Mouse (Mus musculus) heart, adult 2 months (tissue): ENCODE measurements around the gene Pi4k2b. TPM values are rescaled to one million over a fixed set of nuclear protein-coding genes. Genes with fewer than 3 reads are reported as not detected.
"Not testable (repeated sequence)": the region's sequence is repeated elsewhere in the genome, so short reads cannot be mapped to it uniquely, and the experiment has no call there.

Experiments used
- DNase-seq, 2 experiments: peaks; one replicate each; pipeline ENCODE4 v3.0.0; 2021
- H3K27ac ChIP-seq: fragments of 200-600 bp; 2 replicates; pipeline ENCODE4 v1.8.1; 2022
- H3K27me3 ChIP-seq: fragments of 200-500 bp; 2 replicates; pipeline ENCODE4 v1.6.1; 2012; ENCODE audit warnings: mild to moderate bottlenecking, low read length, inconsistent platforms, mixed read lengths; ENCODE audit not compliant: control insufficient read depth, insufficient read depth
- H3K36me3 ChIP-seq: fragments of 200-500 bp; 2 replicates; pipeline ENCODE4 v1.6.1; 2012; ENCODE audit warnings: low read length, inconsistent platforms; ENCODE audit not compliant: control insufficient read depth, insufficient read depth
- H3K4me1 ChIP-seq: fragments of 200-500 bp; 2 replicates; pipeline ENCODE4 v1.6.1; 2011; ENCODE audit warnings: low read length; ENCODE audit not compliant: control insufficient read depth, insufficient read depth
- H3K4me3 ChIP-seq: fragments of 200-600 bp; 2 replicates; pipeline ENCODE4 v1.8.1; 2022
- H3K79me2 ChIP-seq: fragments of 200-500 bp; replicated peaks from 2 replicates; pipeline ENCODE4 v1.6.1; 2012; ENCODE audit warnings: mild to moderate bottlenecking, inconsistent platforms, low read length, moderate library complexity, mixed read lengths; ENCODE audit not compliant: control insufficient read depth, insufficient read depth
- H3K9ac ChIP-seq: fragments of 200-500 bp; 2 replicates; pipeline ENCODE4 v1.6.1; 2012; ENCODE audit warnings: low read depth, mild to moderate bottlenecking, control low read depth, inconsistent platforms, low read length, mixed read lengths
- CTCF ChIP-seq: fragments of 200-600 bp; IDR thresholded peaks from 2 replicates; pipeline ENCODE4 v1.8.1; 2022; ENCODE audit warnings: antibody characterized with exemption, mild to moderate bottlenecking, moderate library complexity
- EP300 ChIP-seq: fragments of 200-500 bp; IDR thresholded peaks from 2 replicates; pipeline ENCODE4 v1.6.1; 2011; ENCODE audit warnings: low read depth, low read length, control low read depth; ENCODE audit not compliant: insufficient read depth
- POLR2A ChIP-seq: fragments of 200-500 bp; IDR thresholded peaks from 2 replicates; pipeline ENCODE4 v1.6.1; 2011; ENCODE audit warnings: mild to moderate bottlenecking, low read depth, low read length, control low read depth; ENCODE audit not compliant: insufficient read depth
- WGBS: fragments of 180-500 bp; shearing (Covaris S2); methylation state at CpG from one replicate; pipeline ENCODE4 v1.1.7; 2018; 5-methylcytosine and 5-hydroxymethylcytosine counted together
- intact Hi-C: fragments of 180-260 bp; cut with DNase I; formaldehyde crosslinking; loops from one replicate; pipeline ENCODE4 v1.15.1; 2025
- long read RNA-seq: library from polyadenylated mRNA; stranded (forward); transcript quantifications from one replicate; pipeline ENCODE4 v2.0.0, GENCODE M21; 2021
- polyA plus RNA-seq: library from polyadenylated mRNA; depleted of rRNA; stranded (reverse); fragments of >200 nt; gene quantifications from 2 replicates; pipeline ENCODE4 v1.2.3, GENCODE M21; 2012; rRNA removed
- total RNA-seq, 2 experiments: library from RNA; stranded (reverse); gene quantifications; 2 replicates each; pipeline ENCODE4 v1.2.3; 2021

Pi4k2b gene
- 1 to 10 TPM; 1.1 to 2.3 TPM for total RNA-seq
- 1.6 and 1.9 TPM in 2 replicates for polyA plus RNA-seq
- long read RNA-seq, partial matches to known transcripts, result 0 of 4 reads
- long read RNA-seq, other reads (novel, unspliced or antisense), result 2 of 4 reads

- Histone ChIP-seq H3K27me3 (no peaks in the 10 kb centered on the region), H3K9ac (peak within 1 kb of the TSS; percentile 97), H3K36me3 (peaks cover 2% of the 10 kb centered on the region; the same call in 1 of the 2 replicates), H3K27ac (peak within 1 kb of the TSS; percentile 63), H3K4me1 (peaks cover 2% of the 10 kb centered on the region), H3K79me2 (peaks cover 2% of the 10 kb centered on the region), H3K4me3 (peak within 1 kb of the TSS; percentile 83)
- WGBS, result under 1% methylated on average over 74 of the region's 75 CpGs
- TF ChIP-seq POLR2A, result no peak
- TF ChIP-seq EP300, result no peak
- no peak for TF ChIP-seq CTCF
- peak; percentile 86 for DNase-seq
- intact Hi-C loops, result loop anchor here (5.0 kb wide), 2 partner anchors 41 to 74 kb away; partner anchors contain the start of gene Sepsecs
Observed at GRCm38 (mm10) chr5:52741391-52742111, at the start of gene Pi4k2b. Gene Pi4k2b, plus strand, starts transcription at chr5:52741574.

DNA sequence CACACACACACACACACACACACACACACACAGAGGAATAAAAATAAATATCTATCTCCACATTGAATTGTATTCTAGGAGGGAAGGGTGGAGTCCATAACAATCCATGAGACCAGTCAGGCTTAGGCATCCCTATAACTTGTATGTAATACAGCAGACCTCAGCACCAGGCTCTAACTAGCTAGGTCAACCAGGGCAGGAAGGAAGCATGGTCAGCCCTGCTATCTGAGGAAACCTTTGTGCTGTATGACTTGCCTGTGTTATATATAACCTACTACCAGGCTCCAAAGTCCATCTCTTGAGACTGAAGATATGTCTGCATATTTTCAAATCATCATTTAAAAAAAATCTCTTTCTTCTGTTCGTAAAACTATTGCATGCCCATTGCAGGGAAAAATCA, 44.1 kb upstream of the Pi4k2b start:
- H3K36me3 ChIP-seq, result no peaks in the 10 kb centered on the region
- intact Hi-C loops, result no loop called here
- 64% methylated on average over 1 of the region's 1 CpGs for WGBS
- H3K9ac ChIP-seq, result no peak overlapping the region
- no peak overlapping the region for H3K27ac ChIP-seq
- H3K27me3 ChIP-seq, result no peaks in the 10 kb centered on the region
- no peak overlapping the region for H3K4me3 ChIP-seq
- no peak for DNase-seq
- TF ChIP-seq POLR2A, result no peak
- no peak for TF ChIP-seq EP300
- no peaks in the 10 kb centered on the region for H3K79me2 ChIP-seq
- H3K4me1 ChIP-seq, result no peaks in the 10 kb centered on the region

DNA sequence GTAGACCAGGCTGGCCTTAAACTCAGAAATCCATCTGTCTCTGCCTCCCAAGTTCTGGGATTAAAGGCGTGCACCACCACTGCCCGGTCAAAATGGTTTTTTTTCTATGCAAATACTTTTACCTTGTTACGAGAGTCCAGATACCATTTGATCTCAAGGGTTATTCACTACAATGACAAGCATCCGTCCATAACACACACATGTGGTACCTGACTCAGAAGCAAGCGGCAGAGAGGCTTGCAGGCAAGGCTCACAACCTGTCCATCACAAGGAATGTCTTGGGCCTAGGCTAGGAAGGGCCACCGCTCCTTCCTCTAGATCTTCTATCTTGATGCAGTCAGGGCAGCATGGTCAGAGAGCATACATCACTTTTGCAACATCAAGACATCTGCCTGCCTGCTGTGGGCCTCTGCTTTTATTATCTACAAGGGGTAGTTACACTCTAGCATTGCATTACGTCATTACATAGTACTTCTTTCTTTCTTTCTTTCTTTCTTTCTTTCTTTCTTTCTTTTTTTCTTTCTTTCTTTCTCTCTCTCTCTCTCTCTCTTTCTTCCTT, 43.4 kb upstream of the Pi4k2b start:
- DNase-seq, H3K27me3 ChIP-seq, H3K79me2 ChIP-seq, H3K36me3 ChIP-seq, H3K9ac ChIP-seq, H3K4me1 ChIP-seq, H3K4me3 ChIP-seq, H3K27ac ChIP-seq, intact Hi-C loops: not testable (repeated sequence)
- WGBS, result 87% methylated on average over 7 of the region's 7 CpGs

DNA sequence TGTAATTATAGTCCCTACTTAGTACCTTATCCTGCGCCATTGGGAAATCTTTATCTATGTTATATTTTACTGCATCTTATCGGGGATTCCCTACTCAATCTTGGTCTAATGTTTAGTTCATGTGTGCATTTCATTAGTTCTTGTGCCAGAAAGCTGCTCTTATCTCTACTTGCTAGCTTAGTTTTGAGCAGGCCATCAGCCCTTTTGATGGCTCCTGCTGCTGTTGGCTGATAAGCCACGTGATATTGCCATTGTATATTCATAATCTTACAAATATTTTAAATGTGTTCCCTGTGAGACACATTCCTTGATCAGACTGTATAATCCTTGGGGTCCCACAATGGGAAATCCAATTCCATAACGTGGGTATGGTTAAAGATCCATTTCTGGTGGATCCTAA, 36.8 kb upstream of the Pi4k2b start:
- no peaks in the 10 kb centered on the region for H3K4me1 ChIP-seq
- H3K36me3 ChIP-seq, result no peaks in the 10 kb centered on the region
- 63% methylated on average over 4 of the region's 4 CpGs for WGBS
- H3K27ac ChIP-seq, result no peak overlapping the region
- no peak for DNase-seq
- no peak overlapping the region for H3K9ac ChIP-seq
- H3K4me3 ChIP-seq, result no peak overlapping the region
- TF ChIP-seq EP300, result no peak
- TF ChIP-seq POLR2A, result no peak
- TF ChIP-seq CTCF, result no peak
- no peaks in the 10 kb centered on the region for H3K27me3 ChIP-seq
- intact Hi-C loops, result no loop called here
- no peaks in the 10 kb centered on the region for H3K79me2 ChIP-seq

GRCm38 (mm10) chr5:52712704-52713103, 28.7 kb upstream of the Pi4k2b start:
- Histone ChIP-seq H3K9ac (no peak overlapping the region), H3K27ac (no peak overlapping the region), H3K4me1 (no peaks in the 10 kb centered on the region), H3K27me3 (no peaks in the 10 kb centered on the region), H3K79me2 (no peaks in the 10 kb centered on the region), H3K36me3 (no peaks in the 10 kb centered on the region), H3K4me3 (no peak overlapping the region)
- intact Hi-C loops, result no loop called here
- DNase-seq, result no peak
- no peak for TF ChIP-seq CTCF
- TF ChIP-seq POLR2A, result no peak
- no peak for TF ChIP-seq EP300

- 74% methylated on average over 5 of the region's 5 CpGs for WGBS
- TF ChIP-seq POLR2A (no peak), CTCF (no peak), EP300 (no peak)
Observed at GRCm38 (mm10) chr5:52716742-52717448, 24.5 kb upstream of the Pi4k2b start.

More at GRCm38 (mm10) chr5:52716742-52717448, 24.5 kb upstream of the Pi4k2b start:
- no peaks in the 10 kb centered on the region for H3K36me3 ChIP-seq
- no peak overlapping the region for H3K9ac ChIP-seq
- intact Hi-C loops, result no loop called here
- no peak for DNase-seq
- H3K4me3 ChIP-seq, result no peak overlapping the region
- H3K27ac ChIP-seq, result no peak overlapping the region
- H3K27me3 ChIP-seq, result no peaks in the 10 kb centered on the region
- no peaks in the 10 kb centered on the region for H3K79me2 ChIP-seq
- no peaks in the 10 kb centered on the region for H3K4me1 ChIP-seq
